Mouse (Mus musculus) ES-Bruce4 (cell line): ENCODE measurements around the gene Tcp10c. TPM values are rescaled to one million over a fixed set of nuclear protein-coding genes. Genes with fewer than 3 reads are reported as not detected.
A peak's percentile ranks its signal among the peaks of the same experiment; 100 is the strongest.
"Not testable (repeated sequence)": the region's sequence is repeated elsewhere in the genome, so short reads cannot be mapped to it uniquely, and the experiment has no call there.

Source experiments
- H3K27ac ChIP-seq: 2 replicates; pipeline ENCODE4 v1.5.1; 2012; ENCODE audit warnings: low read length, inconsistent platforms; ENCODE audit not compliant: insufficient read depth
- H3K27me3 ChIP-seq: 2 replicates; pipeline ENCODE4 v1.6.1; 2012; ENCODE audit warnings: mild to moderate bottlenecking, low read length, inconsistent platforms; ENCODE audit not compliant: control insufficient read depth, poor library complexity, insufficient read depth, severe bottlenecking
- H3K36me3 ChIP-seq: 2 replicates; pipeline ENCODE4 v1.6.1; 2012; ENCODE audit warnings: inconsistent platforms, mild to moderate bottlenecking, low read length, moderate library complexity; ENCODE audit not compliant: control insufficient read depth, poor library complexity, insufficient read depth, severe bottlenecking
- H3K4me1 ChIP-seq: one replicate; pipeline ENCODE4 v1.8.1; 2011; ENCODE audit warnings: low read length; ENCODE audit not compliant: control insufficient read depth, insufficient read depth
- H3K4me3 ChIP-seq: 2 replicates; pipeline ENCODE4 v1.5.1; 2011; ENCODE audit warnings: low read depth, mild to moderate bottlenecking, low read length
- H3K9ac ChIP-seq: 2 replicates; pipeline ENCODE4 v1.6.1; 2012; ENCODE audit warnings: low read depth, mild to moderate bottlenecking, inconsistent platforms; ENCODE audit not compliant: poor library complexity, severe bottlenecking
- H3K9me3 ChIP-seq: replicated peaks from 2 replicates; pipeline ENCODE4 v1.6.1; 2012; ENCODE audit warnings: mild to moderate bottlenecking, low read length, inconsistent platforms; ENCODE audit not compliant: control insufficient read depth, poor library complexity, insufficient read depth, severe bottlenecking
- CTCF ChIP-seq: IDR thresholded peaks from one replicate; pipeline ENCODE4 v1.8.1; 2011; ENCODE audit warnings: low read depth, low read length
- EP300 ChIP-seq: IDR thresholded peaks from 2 replicates; pipeline ENCODE4 v1.6.1; 2011; ENCODE audit warnings: low read depth, low read length; ENCODE audit not compliant: insufficient read depth
- polyA plus RNA-seq: library from polyadenylated mRNA; stranded (reverse); fragments of >200 nt; gene quantifications from 2 replicates; pipeline ENCODE4 v1.2.4, GENCODE M21; 2011; ENCODE audit warnings: low read depth; ENCODE audit not compliant: missing spikeins, insufficient read depth, insufficient read length

Gene Tcp10c
- polyA plus RNA-seq, 1 experiment, result not detected

- H3K9ac ChIP-seq, H3K27me3 ChIP-seq, H3K4me1 ChIP-seq, H3K27ac ChIP-seq, H3K9me3 ChIP-seq, H3K4me3 ChIP-seq, H3K36me3 ChIP-seq: not testable (repeated sequence)
- TF ChIP-seq CTCF, result peak; percentile 34
Observed at GRCm38 (mm10) chr17:13336979-13337749, 17.2 kb upstream of the Tcp10c start.

DNA sequence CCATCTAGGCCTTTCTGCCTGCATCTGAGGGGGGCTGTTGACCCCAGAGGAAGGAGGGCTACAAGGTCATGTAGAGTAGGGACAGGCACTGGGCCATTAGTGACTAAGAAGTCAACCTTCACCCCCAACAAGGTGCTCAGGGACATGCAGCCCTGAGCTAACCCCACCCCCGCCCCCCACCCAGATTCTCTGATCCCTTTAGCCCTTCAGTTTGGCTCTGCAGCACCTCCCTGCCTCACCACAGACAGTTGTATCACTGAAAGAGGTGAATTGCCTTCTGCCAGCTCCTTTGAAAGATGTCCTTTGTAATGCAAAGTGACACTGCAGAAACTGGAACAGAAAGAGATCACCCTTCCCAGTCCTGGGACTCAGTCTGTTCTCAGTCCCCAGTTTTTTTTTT lies 16.4 kb upstream of the Tcp10c start:
- H3K27ac ChIP-seq, H3K4me3 ChIP-seq, H3K36me3 ChIP-seq, H3K4me1 ChIP-seq, H3K27me3 ChIP-seq, H3K9ac ChIP-seq, H3K9me3 ChIP-seq: not testable (repeated sequence)
- TF ChIP-seq EP300, result 0 out of 2 replicates have a peak, but pooled peaks have one; percentile 13

GRCm38 (mm10) chr17:13340071-13340470 lies 14.3 kb upstream of the Tcp10c start:
- not testable (repeated sequence) for H3K4me3 ChIP-seq, H3K9ac ChIP-seq, H3K27ac ChIP-seq, H3K36me3 ChIP-seq, H3K27me3 ChIP-seq, H3K4me1 ChIP-seq, H3K9me3 ChIP-seq

DNA sequence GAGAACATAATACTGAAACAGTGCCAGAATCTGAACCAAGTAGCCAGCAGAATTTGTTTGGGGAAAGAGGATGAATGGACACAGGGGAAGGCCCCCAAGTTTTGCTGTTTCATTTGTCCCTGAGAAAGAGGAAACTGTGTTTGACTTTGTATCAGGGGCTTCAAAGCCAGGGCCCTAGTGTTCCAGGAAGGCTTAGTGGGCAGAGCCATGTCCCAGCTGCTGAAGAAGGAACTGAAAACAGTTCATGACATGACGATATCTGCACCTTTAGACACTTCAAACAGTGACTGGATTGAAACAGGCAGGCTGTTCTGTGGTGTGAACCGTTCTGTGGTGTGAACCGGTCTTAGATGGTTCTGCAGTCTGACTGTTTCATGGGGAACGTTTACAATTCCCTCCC lies 8.4 kb upstream of the Tcp10c start:
- not testable (repeated sequence) for H3K4me1 ChIP-seq, H3K27ac ChIP-seq, H3K9ac ChIP-seq, H3K4me3 ChIP-seq, H3K27me3 ChIP-seq, H3K36me3 ChIP-seq, H3K9me3 ChIP-seq

GRCm38 (mm10) chr17:13349563-13349962 lies 4.8 kb upstream of the Tcp10c start:
- not testable (repeated sequence) for H3K27ac ChIP-seq, H3K9ac ChIP-seq, H3K4me1 ChIP-seq, H3K4me3 ChIP-seq, H3K27me3 ChIP-seq, H3K9me3 ChIP-seq, H3K36me3 ChIP-seq

- not testable (repeated sequence) for H3K27ac ChIP-seq, H3K27me3 ChIP-seq, H3K9me3 ChIP-seq, H3K4me1 ChIP-seq, H3K9ac ChIP-seq, H3K36me3 ChIP-seq, H3K4me3 ChIP-seq
Observed at GRCm38 (mm10) chr17:13353249-13353648, 1.1 kb upstream of the Tcp10c start.

DNA sequence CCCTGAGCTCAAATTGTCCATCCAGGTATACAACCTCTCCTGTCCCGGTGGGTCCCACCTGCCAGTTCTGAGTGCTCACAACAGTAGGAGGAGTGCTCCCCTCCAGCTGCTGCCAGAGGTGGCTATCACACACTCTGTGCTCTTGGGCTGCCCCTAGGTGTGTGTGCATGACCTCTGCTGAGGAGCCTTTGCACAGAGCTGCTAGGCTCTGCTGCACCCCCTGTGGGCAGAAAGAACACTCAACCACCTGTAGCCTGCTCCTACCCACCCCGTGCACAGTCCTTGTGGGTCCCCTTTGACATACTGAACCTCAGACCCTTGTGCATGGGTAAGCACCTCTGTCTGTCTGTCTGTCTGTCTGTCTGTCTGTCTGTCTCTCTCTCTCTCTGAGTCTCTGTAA lies 8.1 kb downstream of the Tcp10c start:
- not testable (repeated sequence) for H3K27ac ChIP-seq, H3K27me3 ChIP-seq, H3K9me3 ChIP-seq, H3K4me1 ChIP-seq, H3K4me3 ChIP-seq, H3K36me3 ChIP-seq, H3K9ac ChIP-seq

DNA sequence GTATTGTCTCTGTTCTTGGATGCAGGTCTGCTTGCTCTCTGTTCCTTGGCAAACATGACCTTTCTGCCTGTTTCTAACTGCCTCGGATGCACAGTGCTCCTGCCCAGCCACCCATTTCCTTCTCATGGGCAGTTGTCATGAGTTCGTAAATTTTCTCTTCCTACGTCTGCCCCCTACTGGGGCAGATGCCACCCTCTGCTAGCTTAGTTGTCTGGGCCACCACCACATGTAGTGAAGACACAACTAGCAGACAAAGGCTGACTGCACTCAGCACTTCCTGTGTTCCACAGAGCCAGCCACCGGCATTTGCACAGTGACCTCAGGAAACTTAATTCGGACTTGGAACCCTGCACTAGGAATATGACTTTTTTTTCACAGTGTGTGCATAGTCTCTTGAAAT lies 9.4 kb downstream of the Tcp10c start:
- H3K36me3 ChIP-seq, H3K9ac ChIP-seq, H3K27ac ChIP-seq, H3K4me1 ChIP-seq, H3K9me3 ChIP-seq, H3K27me3 ChIP-seq, H3K4me3 ChIP-seq: not testable (repeated sequence)

DNA sequence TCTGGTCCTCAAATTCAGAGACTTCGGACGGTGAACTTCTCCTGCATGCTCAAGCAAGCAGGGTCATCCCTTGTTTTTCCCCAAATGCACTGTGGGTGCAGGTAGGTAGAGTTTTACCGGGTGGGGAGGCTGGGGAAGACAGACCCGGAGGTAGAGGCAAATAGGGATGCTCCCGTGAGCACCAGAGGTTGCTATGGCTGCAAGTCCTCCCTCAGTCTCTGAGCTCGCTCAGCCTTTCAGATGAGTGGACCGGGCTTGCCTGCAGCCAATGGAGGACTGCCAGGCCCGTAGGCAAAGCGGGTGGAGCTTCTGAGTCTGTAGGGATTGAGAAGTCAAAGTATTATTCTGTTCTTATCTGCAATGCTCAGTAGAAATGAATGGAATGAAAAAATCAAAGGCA lies 9.8 kb downstream of the Tcp10c start:
- H3K9ac ChIP-seq, H3K4me3 ChIP-seq, H3K4me1 ChIP-seq, H3K36me3 ChIP-seq, H3K27ac ChIP-seq, H3K9me3 ChIP-seq, H3K27me3 ChIP-seq: not testable (repeated sequence)

GRCm38 (mm10) chr17:13367181-13367580 lies 12.8 kb downstream of the Tcp10c start:
- not testable (repeated sequence) for H3K9ac ChIP-seq, H3K9me3 ChIP-seq, H3K27me3 ChIP-seq, H3K4me3 ChIP-seq, H3K4me1 ChIP-seq, H3K36me3 ChIP-seq, H3K27ac ChIP-seq
